Mouse (Mus musculus) G1E (cell line): ENCODE measurements at regions not wholly inside any gene's neighbourhood (a gene's known extent, or its start where the extent isn't known, plus 50 kb on each side); places are given as distances from the start of the nearest gene placed in this dataset.

ENCODE experiments used
- CTCF ChIP-seq: IDR thresholded peaks from 2 replicates; pipeline ENCODE4 v1.5.1; 2012; ENCODE audit warnings: low read depth, low read length, inconsistent platforms, mixed read lengths
- GATA1 ChIP-seq: IDR thresholded peaks from 2 replicates; pipeline ENCODE4 v1.6.1; 2012; ENCODE audit warnings: borderline replicate concordance, low read length, inconsistent platforms, mixed read lengths
- GATA2 ChIP-seq: IDR thresholded peaks from 2 replicates; pipeline ENCODE4 v1.6.1; 2012; ENCODE audit warnings: low read depth, low read length, inconsistent platforms, borderline replicate concordance
- POLR2AphosphoS5 ChIP-seq: IDR thresholded peaks from 2 replicates; pipeline ENCODE4 v1.6.1; 2012; ENCODE audit warnings: low read depth, low read length, inconsistent platforms; ENCODE audit not compliant: insufficient replicate concordance
- TAL1 ChIP-seq: conservative IDR thresholded peaks from 2 replicates; pipeline ENCODE4 v1.6.1; 2012; ENCODE audit warnings: low read depth, low read length, inconsistent platforms, mixed read lengths

GRCm38 (mm10) chr10:117449416-117450239, 69.8 kb upstream of the Cpsf6 start:
- no peak for TF ChIP-seq CTCF
- no peak for TF ChIP-seq POLR2AphosphoS5
- TF ChIP-seq TAL1: no peak
- no peak for TF ChIP-seq GATA2
- no peak for TF ChIP-seq GATA1
